Mouse (Mus musculus) left cerebral cortex, adult 11 months (tissue): Measurements from ENCODE around the gene Mrpl41.
A peak's percentile ranks its signal among the peaks of the same experiment; 100 is the strongest.

Experiments
- DNase-seq: peaks from one replicate; pipeline ENCODE4 v3.0.0; 2022; ENCODE audit warnings: low spot score

Gene Mrpl41

DNA sequence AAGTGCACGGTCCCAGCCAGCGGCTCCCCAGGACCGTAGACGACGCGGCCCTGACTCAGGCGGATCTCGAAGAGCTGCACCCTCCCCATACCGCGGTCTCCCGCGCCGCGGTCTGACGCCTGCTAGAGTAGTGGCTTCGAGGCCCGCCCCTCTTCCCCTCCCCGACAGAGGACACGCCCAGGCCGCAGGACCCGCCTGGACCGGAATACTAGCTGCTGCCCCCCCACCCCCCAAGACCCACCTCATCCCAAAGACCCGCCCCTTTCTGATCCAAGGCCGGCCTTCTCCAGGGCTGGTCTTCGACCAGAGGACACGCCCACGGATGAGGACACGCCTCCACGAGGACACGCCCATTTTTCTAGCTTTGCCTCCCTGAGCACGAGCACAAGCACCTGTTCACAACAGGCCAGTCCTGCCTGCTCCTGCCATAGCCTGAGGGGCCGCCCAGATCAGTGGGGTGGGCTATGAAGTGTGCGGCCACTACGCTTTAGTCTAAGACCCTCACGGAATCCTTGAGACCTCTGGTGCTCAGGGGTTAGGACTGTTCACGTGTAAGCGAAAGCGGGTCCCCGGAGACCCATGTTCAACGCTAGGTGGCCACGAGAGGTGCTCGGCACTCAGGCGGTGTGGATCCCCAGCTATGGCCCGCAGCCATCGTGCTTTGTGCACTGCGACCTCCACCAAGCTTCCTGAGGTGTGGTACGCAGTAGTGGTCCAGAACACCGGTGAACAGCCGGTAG lies 39.7 kb downstream of the Mrpl41 start, which contains the start of gene Arrdc1:
Gene Arrdc1, minus strand, starts transcription at position 196 of the 740 bp plus-strand sequence.
- peak; percentile 82 for DNase-seq

DNA sequence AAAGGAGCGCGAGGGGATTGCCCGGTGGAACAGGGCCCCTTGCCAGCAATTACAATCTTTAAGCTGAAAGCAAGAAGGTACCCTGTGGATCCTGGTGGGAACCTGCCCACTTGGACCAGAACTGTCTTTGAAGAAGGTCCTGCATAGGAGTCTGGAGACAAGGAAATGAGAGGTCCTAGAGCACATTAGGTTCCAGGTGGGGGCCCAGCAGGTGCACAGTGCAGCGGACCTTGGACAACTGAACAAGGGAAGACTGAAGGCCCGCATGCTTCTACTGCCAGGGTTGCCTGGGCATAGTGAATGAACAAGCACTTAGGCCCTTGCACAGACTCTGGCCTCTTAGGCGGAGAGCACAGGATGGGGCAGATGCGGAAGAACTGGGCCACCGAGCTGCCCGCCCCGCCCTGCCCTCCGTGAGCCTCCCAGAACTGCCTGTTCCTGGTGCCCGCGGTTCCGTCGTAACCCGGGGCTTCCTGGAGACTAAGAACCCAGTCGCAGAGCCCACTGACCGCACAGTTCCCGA lies 40.4 kb downstream of the Mrpl41 start:
- DNase-seq, result no peak

DNA sequence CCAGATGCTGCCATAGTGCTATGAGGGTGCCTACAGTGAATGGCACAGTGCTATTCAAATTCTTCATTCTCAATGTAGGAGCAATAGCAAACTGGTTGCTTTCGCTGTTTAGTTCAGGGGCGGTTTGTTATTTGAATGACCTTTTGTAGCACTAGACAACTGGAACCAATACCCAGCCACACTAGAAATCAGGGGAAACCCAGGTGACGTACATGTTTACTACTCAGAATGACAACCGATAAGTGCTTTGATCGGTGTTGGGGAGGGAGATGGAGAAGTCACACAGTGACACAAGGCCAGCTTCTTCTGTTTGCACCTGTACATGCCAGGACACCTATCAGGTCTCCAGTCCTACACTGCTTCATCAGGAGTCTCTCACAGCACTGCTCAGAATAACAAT lies 45.3 kb downstream of the Mrpl41 start:
- no peak for DNase-seq

DNA sequence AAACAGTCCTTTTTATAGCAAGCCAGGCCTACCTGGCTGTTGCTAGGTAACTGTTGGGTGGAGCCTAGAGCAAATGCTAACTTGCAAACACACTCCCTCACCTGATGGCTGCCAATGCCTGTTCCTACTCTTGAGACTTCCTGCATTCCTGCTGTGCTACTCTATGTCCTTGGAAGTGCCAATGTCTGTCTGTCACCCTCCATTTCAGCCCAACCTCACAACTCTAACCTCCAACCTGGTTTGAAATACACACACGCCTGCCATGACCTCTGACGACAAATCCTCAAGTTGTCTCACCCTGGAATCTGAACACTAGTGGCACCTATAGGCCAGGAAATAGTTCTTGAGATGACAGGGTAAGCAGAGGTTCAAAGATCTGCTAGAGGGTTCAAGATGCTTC lies 45.8 kb downstream of the Mrpl41 start:
- DNase-seq, result no peak

DNA sequence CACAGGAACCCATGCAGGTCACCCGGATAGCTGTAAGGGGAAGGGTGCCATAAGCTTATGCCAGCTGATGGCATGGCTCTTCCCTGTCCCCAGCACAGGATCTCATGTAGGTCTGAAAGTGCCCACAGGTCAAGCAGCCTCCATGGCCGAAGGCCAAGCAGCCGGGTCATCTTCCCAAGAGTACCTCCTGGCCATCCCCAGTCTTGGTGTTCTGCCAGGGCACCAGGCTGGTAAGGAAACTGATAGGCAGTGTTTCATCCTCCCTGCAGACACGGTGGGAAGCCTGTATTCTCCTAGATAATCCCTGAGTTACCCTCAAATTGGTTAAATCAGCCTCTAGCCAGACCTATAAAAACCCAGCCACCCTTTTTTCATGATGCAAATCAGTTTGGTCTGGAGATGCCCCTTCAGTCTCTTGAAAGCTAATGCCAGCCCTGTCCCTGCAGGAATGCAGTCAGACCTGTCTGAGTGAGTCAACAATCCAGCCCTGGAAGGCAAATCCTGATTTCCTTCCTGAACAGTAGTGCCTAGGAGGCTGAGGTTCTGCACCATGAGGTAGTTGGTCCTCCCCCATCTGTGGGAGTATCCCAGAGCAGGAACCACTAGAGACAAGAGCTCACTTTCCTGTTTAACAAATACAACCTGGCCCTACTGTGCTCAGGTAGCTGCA lies 47.0 kb downstream of the Mrpl41 start:
- DNase-seq, result no peak

DNA sequence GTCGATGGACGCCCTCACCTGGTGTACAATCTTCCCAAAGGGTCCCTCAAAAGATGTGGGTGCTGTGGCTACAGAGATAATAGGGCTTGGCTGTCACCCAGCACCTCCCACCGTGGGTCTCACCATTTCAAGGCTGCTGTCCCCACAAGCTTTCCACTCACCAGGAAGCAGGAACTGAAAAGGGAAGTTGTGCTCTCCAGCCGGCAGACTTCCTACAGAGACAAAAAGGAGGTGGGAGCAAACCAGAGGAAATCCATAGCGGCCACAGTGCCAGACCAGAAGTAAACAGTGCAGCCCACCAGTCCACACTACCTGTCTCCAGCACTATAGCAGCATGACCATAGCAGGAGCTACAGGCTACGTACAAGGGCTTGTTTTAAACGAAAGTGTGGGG lies 47.9 kb downstream of the Mrpl41 start:
- DNase-seq, result no peak

DNA sequence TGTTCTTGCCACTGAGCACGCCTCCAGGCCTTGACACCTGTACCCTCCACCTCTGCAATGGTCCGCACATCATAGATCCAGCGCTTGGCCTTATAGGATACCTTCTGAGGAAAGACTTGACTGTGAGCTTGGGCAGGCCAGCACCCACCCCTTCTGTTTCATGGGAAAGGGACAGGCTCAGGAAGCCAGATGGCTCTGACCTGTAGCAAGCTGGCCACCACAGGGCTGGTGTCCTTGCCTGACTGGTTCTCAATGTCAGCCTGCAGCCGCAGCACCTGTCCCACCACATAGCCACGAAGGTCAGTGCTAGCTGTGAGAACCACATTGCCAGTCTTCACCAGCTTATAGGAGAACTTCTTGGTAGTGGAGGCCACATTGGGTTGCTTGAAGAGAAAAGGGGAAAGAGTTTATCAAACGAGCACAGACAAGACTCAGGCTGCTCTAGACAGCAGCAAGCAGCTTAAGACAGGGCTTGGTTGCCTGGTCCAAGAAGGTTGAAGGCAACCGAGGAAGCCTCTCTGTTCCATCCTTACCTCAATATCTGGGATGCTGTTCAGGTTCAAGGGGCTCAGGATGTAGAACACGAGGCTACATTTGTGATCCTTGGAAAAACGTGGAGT lies 48.4 kb downstream of the Mrpl41 start:
- DNase-seq, result no peak

DNA sequence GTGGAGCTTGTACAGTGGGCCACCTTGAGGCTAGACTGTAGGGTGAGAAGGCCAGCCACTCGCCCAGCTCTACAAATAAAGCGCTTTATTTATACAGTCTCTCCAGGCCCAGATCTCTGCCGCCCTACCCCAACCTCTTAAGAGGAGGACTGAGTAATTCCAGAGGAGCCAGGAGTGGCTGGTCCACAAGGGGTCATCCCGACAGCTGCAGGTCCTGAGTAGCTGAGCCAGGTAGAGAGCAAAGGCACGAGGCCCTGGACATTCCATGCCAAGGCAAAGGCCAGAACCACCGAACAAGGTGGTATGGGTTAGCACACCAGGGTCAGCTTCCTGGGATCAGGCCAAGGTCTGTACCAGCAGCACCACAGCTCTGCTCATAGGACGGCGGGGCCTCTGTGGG lies 49.6 kb downstream of the Mrpl41 start:
- no peak for DNase-seq
